Mouse (Mus musculus) stomach, postnatal 0 days (tissue): ENCODE data around the gene Dgkg.

ENCODE experiments used
- CTCF ChIP-seq: IDR thresholded peaks from 2 replicates; pipeline ENCODE4 v1.5.1; 2016; ENCODE audit warnings: antibody characterized with exemption, low read depth, mild to moderate bottlenecking, moderate library complexity
- EP300 ChIP-seq: optimal IDR thresholded peaks from 2 replicates; pipeline ENCODE3; 2016; ENCODE audit warnings: antibody characterized with exemption

DNA sequence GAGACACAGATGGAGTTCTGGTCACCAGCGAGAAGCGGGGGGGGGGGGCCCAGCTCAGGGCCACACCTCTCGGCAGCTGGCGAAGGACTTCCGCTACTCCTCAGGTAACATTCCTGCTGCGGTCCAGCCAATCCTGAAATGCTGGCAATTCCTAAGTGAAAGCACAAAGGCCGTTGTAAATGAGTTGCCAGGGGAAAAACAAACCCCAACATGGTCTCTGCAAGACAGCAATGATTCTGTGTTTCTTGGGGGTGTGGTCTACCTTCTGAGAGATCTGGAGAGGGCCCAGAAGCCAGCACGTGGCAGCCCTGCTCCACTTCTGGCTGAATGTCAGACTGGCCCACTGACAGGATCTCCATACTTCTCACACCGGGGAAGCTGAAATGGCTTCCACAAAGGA lies 34.7 kb downstream of the Dgkg start:
- no peak for TF ChIP-seq EP300
- no peak for TF ChIP-seq CTCF
